ENCODE assay signal across 8 mouse cellular contexts in the genomic region with DNA sequence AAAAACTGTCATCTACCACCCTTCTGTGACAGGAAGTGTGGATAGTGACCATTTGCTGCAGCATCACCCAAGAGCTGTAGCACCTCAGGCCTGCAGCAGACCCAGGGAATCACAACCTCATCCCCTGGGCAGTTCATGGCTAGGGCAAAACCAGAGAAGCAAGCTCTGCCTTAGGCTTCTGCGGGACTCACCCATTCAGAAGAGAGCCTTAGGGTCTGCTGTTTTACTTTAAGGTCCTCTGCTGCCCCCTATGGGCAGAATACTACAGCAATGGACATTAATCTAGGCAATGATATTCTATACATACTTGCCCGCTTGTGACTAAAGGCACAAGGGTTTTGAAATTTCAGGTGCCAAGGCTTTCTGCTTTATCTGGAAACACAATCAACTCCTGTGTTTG. TPM values are rescaled to one million over a fixed set of nuclear protein-coding genes. Genes with fewer than 3 reads are reported as not detected.
DNase-seq lines count a peak whose midpoint lies in the region; ATAC-seq and TF ChIP-seq lines count a peak whose summit lies in the region.

No protein-coding gene starts in this region.

- no peak overlapping the region for H3K27ac ChIP-seq in kidney, adult 2 months (ENCODE audit: insufficient read depth, low read depth, low read length)
- H3K27ac ChIP-seq in midbrain, embryonic 16.5 days (ENCODE audit: low read length): no peak overlapping the region

- peak; percentile 46 to 85 for DNase-seq in heart, adult 18-20 months
- no peak for DNase-seq in heart, postnatal 25 days (ENCODE audit: low spot score)
- DNase-seq in cerebellum, postnatal 25 days: peak; percentile 62 to 83
- DNase-seq in frontal cortex, postnatal 36 days (ENCODE audit: low spot score in 2 of 2): peak; percentile 82 to 94
- DNase-seq in kidney, adult 2 months: peak; percentile 70
- DNase-seq in left cerebral cortex, postnatal 36 days (ENCODE audit: low spot score in 2 of 2): peak; percentile 55 to 79
- DNase-seq in splenic B cell, adult 2 months (ENCODE audit: low read depth, low spot score): peak; percentile 81

- H3K4me2 ChIP-seq in midbrain, embryonic 16.5 days (ENCODE audit: low read length): no peak overlapping the region

- H3K4me1 ChIP-seq in kidney, adult 2 months (ENCODE audit: control insufficient read depth, insufficient read depth, low read length): no peaks in the 10 kb centered on the region
- no peaks in the 10 kb centered on the region for H3K4me1 ChIP-seq in midbrain, embryonic 16.5 days (ENCODE audit: control insufficient read depth, insufficient read depth, low read length)

- no peak for TF ChIP-seq POLR2A in kidney, adult 2 months (IDR thresholded peaks at IDR 0.05; ENCODE audit: low read depth, low read length)

- intact Hi-C loops in heart, postnatal 25 days (cut with DNase I): loop anchor here (2.0 to 10.0 kb wide), 2 partner anchors 160 to 324 kb away; no protein-coding TSS in a partner anchor
- intact Hi-C loops in left cerebral cortex, postnatal 36 days (cut with DNase I): loop anchor here (1.0 kb wide), 1 partner anchor 160 kb away; no protein-coding TSS in a partner anchor

- WGBS in kidney, adult 2 months: 15% methylated on average over 2 of the region's 2 CpGs
- 11% methylated on average over 2 of the region's 2 CpGs for WGBS in midbrain, embryonic 16.5 days

- ATAC-seq in midbrain, embryonic 16.5 days: peak; percentile 83

- no peak overlapping the region for H3K9ac ChIP-seq in midbrain, embryonic 16.5 days (ENCODE audit: low read depth, low read length)

- H3K4me3 ChIP-seq in kidney, adult 2 months (ENCODE audit: insufficient read depth, low read depth, low read length): no peak overlapping the region
- H3K4me3 ChIP-seq in midbrain, embryonic 16.5 days (ENCODE audit: low read depth, low read length): no peak overlapping the region

- 0 out of 2 replicates have a peak, but pooled peaks cover 3% of the 10 kb centered on the region for H3K9me3 ChIP-seq in midbrain, embryonic 16.5 days (replicated peaks; ENCODE audit: control insufficient read depth, low read length, poor library complexity, severe bottlenecking)

- no peaks in the 10 kb centered on the region for H3K27me3 ChIP-seq in kidney, adult 2 months (replicated peaks; ENCODE audit: control insufficient read depth, insufficient read depth, low read length)
- H3K27me3 ChIP-seq in midbrain, embryonic 16.5 days (ENCODE audit: control insufficient read depth, insufficient read depth, low read depth, low read length): no peaks in the 10 kb centered on the region
- H3K27me3 ChIP-seq in splenic B cell, adult 2 months (ENCODE audit: control insufficient read depth, insufficient read depth, low read length, poor library complexity, severe bottlenecking): no peaks in the 10 kb centered on the region

- peak; percentile 43 for TF ChIP-seq CTCF in kidney, adult 2 months (conservative IDR thresholded peaks at IDR 0.05; ENCODE audit: insufficient read depth, insufficient read length, low read depth, low read length)

- no peaks in the 10 kb centered on the region for H3K36me3 ChIP-seq in kidney, adult 2 months (ENCODE audit: control insufficient read depth, insufficient read depth, low read length)
- no peaks in the 10 kb centered on the region for H3K36me3 ChIP-seq in midbrain, embryonic 16.5 days (ENCODE audit: control insufficient read depth, insufficient read depth, low read length)
- no peaks in the 10 kb centered on the region for H3K36me3 ChIP-seq in splenic B cell, adult 2 months (ENCODE audit: control insufficient read depth, insufficient read depth, low read length, poor library complexity, severe bottlenecking)

RNA-seq across cellular contexts. Expression of a gene that starts 54.4 kb away (rescaled TPM):
- total RNA-seq in heart, adult 18-20 months (2021): under 1 TPM; 0.55 to 0.57 TPM
- total RNA-seq in heart, postnatal 25 days (2021): under 1 TPM; 0.61 to 0.96 TPM
- 0.26 and 0.36 TPM in 2 replicates for polyA plus RNA-seq in kidney, adult 2 months (2012; rRNA removed)
- total RNA-seq in left cerebral cortex, postnatal 36 days (2021): 10 to 100 TPM; 53.3 to 59.8 TPM
- polyA plus RNA-seq in midbrain, embryonic 16.5 days (2015; fragmentation: Nextera tagmentation; extraction: Ambion mirVana): 85.0 and 91.4 TPM in 2 replicates

Comparison
In these comparisons a context has a peak if more than half of its experiments do, and no peak if none do; other contexts are left out.
1. RNA of a gene that starts 54.4 kb away (total RNA-seq): 53.3 to 59.8 TPM in left cerebral cortex, postnatal 36 days; 0.61 to 0.96 TPM in heart, postnatal 25 days and 0.55 to 0.57 TPM in heart, adult 18-20 months; every median in the first group is over 10 times any median in the second.